Mouse (Mus musculus) c-Kit-positive CD71-negative TER-119-negative erythroid progenitor cells, embryonic 14.5 days (primary cell): ENCODE data around the gene Btbd35f20.
"Not testable (repeated sequence)": the region's sequence is repeated elsewhere in the genome, so short reads cannot be mapped to it uniquely, and the experiment has no call there.

Experiments
- DNase-seq: peaks from one replicate; pipeline ENCODE4 v3.0.0-alpha.2; 2013; ENCODE audit warnings: low read depth

The Btbd35f20 gene

DNA sequence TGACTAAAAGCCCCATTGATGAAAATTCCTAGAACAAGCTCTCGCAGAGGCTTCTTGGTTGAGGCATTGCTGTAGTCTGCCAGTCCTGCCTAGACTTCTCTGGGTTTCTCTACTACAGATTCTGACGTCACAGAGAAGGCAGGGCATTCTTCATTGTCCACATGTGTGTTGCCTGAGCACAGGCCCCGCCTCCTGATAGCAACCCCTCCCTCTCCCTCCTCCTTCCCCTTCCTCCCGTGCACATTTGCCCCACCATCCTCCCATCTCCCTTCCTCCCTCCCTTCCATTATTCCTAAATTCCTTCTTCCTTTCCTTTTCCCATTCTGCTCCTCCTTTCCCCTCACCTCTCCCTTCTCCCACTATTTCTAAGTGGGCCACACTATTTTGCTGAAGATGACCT, at the start of gene Btbd35f20:
Gene Btbd35f20, minus strand, starts transcription at position 101 of the 400 bp plus-strand sequence.
- not testable (repeated sequence) for DNase-seq
